Mouse (Mus musculus) cerebellum, adult 9-10 months (tissue): ENCODE data around the gene Dusp13.

Source experiments
- DNase-seq: peaks from one replicate; pipeline ENCODE4 v3.0.0; 2022

Gene Dusp13

DNA sequence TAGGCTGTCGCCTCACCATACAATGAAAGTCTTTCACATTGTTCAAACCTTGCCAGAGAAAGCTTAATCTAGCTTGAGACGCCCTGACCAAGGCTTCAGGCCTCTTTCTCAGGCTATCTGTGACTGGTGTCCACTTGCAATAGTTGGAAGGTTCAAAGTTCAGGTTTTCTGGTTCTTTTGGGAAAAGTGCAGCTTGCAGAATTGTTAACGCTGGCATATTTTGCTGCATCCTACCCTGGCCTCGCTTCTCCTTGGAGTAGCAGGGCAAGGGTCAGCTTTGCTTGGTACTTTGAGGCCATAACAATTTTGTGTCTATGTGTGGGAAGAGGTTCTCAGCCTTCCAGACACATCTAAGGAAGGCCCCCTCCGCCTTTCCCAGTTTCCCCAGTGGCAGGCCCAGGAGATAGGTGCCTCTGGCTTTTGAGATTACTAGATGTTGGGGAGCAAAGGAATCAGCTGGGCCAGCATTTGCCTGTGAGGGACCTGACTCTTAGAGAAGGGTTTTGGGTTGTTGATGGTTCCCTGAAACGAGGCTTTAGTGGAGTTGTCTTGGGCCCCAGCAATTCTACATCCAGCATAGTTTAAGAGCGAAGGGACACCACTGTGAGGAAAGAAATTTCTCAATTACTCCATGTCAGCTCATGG lies 54.7 kb downstream of the Dusp13 start:
- DNase-seq = no peak

DNA sequence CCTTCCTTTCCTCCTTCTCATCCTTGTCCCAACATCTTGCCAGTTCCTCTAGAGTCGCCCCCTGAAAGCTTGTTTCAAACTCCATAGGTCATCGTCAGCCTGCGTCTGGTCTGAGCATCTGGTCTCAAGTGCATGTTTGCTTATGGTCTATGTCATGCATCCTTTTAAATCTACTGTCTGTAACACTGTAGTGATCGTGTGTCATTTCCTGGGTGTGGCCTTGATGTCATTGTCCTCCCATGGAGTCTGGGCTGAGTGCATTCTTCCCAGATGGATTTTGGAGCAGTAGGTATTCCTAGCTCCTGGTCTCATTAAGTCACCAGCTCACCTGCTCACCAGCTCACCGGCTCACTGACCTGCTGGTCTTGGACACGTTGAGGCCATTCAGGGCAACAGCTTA lies 56.0 kb downstream of the Dusp13 start:
- DNase-seq = no peak

DNA sequence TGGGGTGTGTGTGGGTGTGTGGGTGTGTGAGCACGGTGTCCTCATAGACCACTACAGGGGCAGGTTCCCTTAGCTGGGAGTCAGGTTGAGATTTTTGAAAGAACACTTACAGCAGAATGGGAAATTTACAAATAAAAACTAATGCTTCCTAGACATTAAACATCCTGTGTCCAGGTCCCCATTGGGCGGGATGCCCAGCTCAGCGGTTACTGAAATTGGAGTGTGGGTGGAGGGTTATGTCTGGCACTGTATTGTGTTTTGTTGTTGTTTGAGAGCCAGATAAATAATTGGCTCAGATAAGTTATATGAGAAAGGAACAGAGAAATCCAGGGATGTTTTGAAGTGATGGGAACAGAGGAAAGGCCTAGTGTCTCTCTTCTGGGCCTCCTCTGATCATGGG lies 59.9 kb downstream of the Dusp13 start:
- no peak for DNase-seq

DNA sequence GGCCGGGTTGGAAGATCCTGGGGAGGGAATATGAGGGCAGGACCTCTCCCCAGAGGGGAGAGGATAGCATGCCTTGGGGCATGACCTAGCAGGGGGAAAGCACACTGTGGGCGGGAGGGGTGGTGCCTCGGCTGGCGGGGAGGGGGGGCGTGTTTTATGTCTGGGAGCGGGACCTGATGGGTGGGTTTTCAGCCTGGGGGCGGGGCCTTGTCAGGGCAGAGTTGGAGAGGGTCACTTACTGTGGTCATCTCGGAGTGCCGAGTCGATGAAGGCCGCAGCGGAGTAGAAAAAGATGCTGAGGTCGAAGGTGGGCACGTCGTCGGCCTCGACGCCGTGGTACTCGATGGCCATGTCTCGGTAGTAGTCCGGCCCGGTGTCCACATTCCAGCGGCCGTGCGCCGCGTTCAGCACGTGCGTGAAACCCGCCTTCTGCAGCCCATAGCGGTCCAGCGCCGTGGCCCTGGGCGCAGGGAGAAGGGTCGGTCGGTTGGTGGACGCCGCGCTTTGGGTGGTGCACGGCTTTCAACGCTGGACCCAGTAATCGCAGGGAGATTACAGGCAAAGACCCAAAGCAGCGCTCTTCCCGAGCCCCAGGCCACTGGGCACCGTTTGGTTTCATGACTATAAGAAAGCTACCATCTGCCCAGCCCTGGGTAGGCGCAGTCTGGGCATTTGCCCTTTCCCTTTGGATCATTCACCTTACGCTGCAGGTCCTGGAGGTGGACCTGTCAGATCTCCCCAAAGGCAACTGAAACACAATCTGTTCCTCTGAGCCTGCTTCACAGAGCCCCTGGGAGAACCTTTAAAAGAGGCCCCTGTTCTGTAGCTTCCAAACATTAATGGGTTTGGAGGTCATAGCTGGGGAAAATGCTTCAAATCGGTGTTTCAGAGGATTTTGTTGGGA lies 64.4 kb downstream of the Dusp13 start:
- DNase-seq = no peak

DNA sequence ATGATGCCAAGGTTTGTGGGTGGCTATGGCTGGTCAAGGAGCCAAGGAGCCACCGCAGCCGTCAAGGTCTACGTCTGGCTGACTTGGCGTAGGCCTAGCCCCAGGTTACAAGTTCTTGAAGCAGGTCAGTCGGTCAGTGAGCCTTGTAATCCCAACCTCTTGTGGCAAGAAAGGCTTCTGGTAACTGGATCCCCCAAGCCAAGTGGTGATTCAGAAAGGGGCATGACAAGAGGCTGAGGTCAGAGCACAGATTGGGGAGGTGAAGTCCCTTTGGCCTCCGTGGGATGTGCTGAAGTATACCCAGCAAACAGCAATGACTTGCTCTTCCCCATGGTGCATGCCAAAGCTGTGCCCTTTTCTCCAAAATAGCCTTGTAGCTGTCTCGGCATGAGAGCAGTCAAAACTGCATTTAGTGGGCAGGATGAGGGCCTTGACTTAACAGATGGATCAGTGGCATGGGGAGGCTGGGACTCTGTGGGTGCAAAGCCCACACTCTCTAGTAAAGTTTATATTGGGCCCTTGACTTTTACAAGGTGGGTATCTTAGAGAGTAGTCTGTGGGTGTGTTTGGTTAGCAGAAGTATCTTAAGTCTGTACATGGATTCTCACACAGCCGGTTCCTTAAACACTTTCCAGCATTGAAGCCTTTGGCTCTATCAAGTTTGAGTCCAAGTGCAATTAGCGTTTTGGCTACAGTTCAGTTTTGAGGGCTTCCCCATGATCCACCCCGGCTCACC lies 65.4 kb downstream of the Dusp13 start:
- no peak for DNase-seq

DNA sequence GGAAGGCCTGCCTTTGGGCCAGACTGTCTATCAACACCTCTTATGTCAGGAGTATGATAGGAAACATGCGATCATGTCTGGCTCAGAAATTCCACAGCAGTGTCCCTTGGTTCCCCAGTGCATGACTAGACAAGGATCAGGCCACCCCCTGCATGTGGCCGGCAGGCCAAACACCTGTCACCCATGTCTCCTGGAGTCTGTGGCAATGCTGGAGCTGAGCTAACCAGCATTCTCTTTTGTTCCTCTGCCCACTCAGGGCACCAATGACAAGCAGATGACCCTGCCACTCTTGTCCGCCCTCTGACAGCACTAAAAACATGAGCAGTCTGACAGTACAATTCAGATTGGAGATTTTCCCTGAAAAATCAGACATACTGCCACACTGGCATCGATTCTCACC lies 67.1 kb downstream of the Dusp13 start:
- DNase-seq = no peak
